ENCODE assay signal across 17 mouse cellular contexts in the genomic region with DNA sequence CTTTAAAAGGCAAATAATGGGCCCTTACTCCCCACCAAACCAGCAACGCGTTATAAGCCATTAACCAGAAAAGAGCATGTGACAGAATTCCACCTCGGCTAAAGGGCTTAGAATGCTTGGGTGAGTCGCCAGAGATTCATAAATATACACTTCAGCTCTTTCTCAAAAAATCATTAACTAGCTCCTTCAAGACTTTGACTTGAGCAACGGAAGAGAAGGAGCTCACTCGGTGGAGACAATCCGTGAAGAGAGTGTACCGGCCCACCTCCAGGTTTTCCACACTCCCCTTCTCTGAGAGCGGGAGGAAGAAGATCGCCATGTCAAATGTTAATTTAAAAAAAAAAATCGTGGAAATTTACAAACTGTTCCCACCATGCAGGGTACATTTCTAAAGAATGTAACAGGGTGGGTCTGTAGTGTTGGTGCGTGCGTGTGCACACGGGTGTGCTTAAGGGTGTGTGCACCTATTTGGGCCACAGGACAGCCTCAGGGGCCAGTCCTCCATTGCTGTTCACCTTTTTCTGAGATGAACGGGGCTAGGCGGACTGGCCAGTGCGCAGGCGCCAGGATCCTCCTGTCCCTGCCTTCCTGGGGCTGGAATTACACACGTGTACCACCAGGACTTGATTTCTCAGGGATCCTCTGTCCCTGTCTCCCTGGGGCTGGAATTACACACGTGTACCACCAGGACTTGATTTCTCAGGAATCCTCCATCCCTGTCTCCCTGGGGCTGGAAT. TPM values are rescaled to one million over a fixed set of nuclear protein-coding genes. Genes with fewer than 3 reads are reported as not detected.
DNase-seq lines count a peak whose midpoint lies in the region; ATAC-seq lines count a peak whose summit lies in the region.
"Had no signal": no experiment of that assay in that cellular context is flagged by ENCODE, and none has a peak within 500 bp of the region (broad histone marks: within the 10 kb centered on the region; RNA-seq: fewer than 3 reads in every experiment).

No protein-coding gene starts in this region.

- no peak overlapping the region for H3K9ac ChIP-seq in lung, embryonic 15.5 days
- no peak overlapping the region for H3K9ac ChIP-seq in stomach, embryonic 16.5 days (ENCODE audit: low read length)
- H3K9ac ChIP-seq: liver, embryonic 13.5 days; midbrain, embryonic 15.5 days had no signal

- no peak overlapping the region for H3K4me3 ChIP-seq in lung, embryonic 15.5 days
- no peak overlapping the region for H3K4me3 ChIP-seq in stomach, embryonic 16.5 days (replicated peaks; ENCODE audit: low read length)
- H3K4me3 ChIP-seq: embryonic facial prominence, embryonic 10.5 days; heart, embryonic 13.5 days; hindbrain, embryonic 10.5 days; left cerebral cortex, adult 2 months; liver, embryonic 13.5 days; midbrain, embryonic 15.5 days had no signal

- H3K4me1 ChIP-seq in lung, embryonic 15.5 days: peaks cover 57% of the 10 kb centered on the region
- H3K4me1 ChIP-seq in stomach, embryonic 16.5 days (ENCODE audit: control insufficient read depth, insufficient read depth, low read length): peaks cover 21% of the 10 kb centered on the region

- no peak for ATAC-seq in lung, embryonic 15.5 days (ENCODE audit: borderline replicate concordance, extremely low read depth, low FRiP score, low TSS enrichment)
- ATAC-seq in stomach, embryonic 16.5 days (ENCODE audit: insufficient read depth, low FRiP score): no peak
- ATAC-seq: forebrain, embryonic 16.5 days; midbrain, embryonic 15.5 days had no signal

- peaks cover 30% of the 10 kb centered on the region for H3K27me3 ChIP-seq in lung, embryonic 15.5 days
- no peaks in the 10 kb centered on the region for H3K27me3 ChIP-seq in stomach, embryonic 16.5 days (ENCODE audit: control insufficient read depth, insufficient read depth, low read length)
- H3K27me3 ChIP-seq: midbrain, embryonic 15.5 days had no signal

- H3K36me3 ChIP-seq in lung, embryonic 15.5 days: no peaks in the 10 kb centered on the region
- no peaks in the 10 kb centered on the region for H3K36me3 ChIP-seq in stomach, embryonic 16.5 days (ENCODE audit: control insufficient read depth, insufficient read depth, low read length)
- H3K36me3 ChIP-seq: embryonic facial prominence, embryonic 10.5 days; heart, embryonic 13.5 days; hindbrain, embryonic 10.5 days; liver, embryonic 13.5 days; midbrain, embryonic 15.5 days had no signal

- intact Hi-C loops in gastrocnemius, postnatal 14 days (cut with DNase I; ENCODE audit: low total_unique reads): no loop called here

- H3K27ac ChIP-seq in lung, embryonic 15.5 days: peak overlapping the region; percentile 91
- H3K27ac ChIP-seq in stomach, embryonic 16.5 days (ENCODE audit: low read length): peak overlapping the region; percentile 89; the same call in 1 of the 2 replicates
- H3K27ac ChIP-seq: embryonic facial prominence, embryonic 10.5 days; heart, embryonic 13.5 days; hindbrain, embryonic 10.5 days; left cerebral cortex, adult 2 months; liver, embryonic 13.5 days; midbrain, embryonic 15.5 days had no signal

- H3K4me2 ChIP-seq in lung, embryonic 15.5 days: 0 out of 2 replicates have a peak overlapping the region, but pooled peaks have one; percentile 8
- H3K4me2 ChIP-seq in stomach, embryonic 16.5 days (ENCODE audit: low read depth, low read length): no peak overlapping the region
- H3K4me2 ChIP-seq: heart, embryonic 13.5 days; liver, embryonic 13.5 days; midbrain, embryonic 15.5 days had no signal

- DNase-seq in lung, postnatal 14 days: no peak
- DNase-seq in kidney, adult 18-20 months: peak; percentile 78
- DNase-seq in kidney, postnatal 10 days: peak; percentile 70
- DNase-seq in cerebellum, adult 9-11 months: no peak
- DNase-seq in gastrocnemius, postnatal 14 days: no peak
- DNase-seq in cerebellum, postnatal 10 days: no peak
- DNase-seq: adrenal gland, adult 2 months; liver, embryonic 13.5 days; retina, postnatal 1 day had no signal

- WGBS in lung, embryonic 15.5 days: 47% methylated on average over 20 of the region's 20 CpGs
- WGBS in stomach, embryonic 16.5 days: 51% methylated on average over 20 of the region's 20 CpGs

- no peaks in the 10 kb centered on the region for H3K9me3 ChIP-seq in lung, embryonic 15.5 days
- no peaks in the 10 kb centered on the region for H3K9me3 ChIP-seq in stomach, embryonic 16.5 days (replicated peaks; ENCODE audit: control insufficient read depth, low read length)
- H3K9me3 ChIP-seq: embryonic facial prominence, embryonic 10.5 days; heart, embryonic 13.5 days; hindbrain, embryonic 10.5 days; liver, embryonic 13.5 days; midbrain, embryonic 15.5 days had no signal

RNA-seq across cellular contexts. Expression of a gene that starts 3.8 kb away (rescaled TPM):
- polyA plus RNA-seq in lung, embryonic 15.5 days (2015; fragmentation: Nextera tagmentation; extraction: Ambion mirVana): 10.8 and 12.8 TPM in 2 replicates
- 8.3 TPM in 2 replicates for polyA plus RNA-seq in stomach, embryonic 16.5 days (2015; fragmentation: Nextera tagmentation; extraction: Ambion mirVana)
- 1 to 10 TPM in 1 of 2 experiments, under 1 TPM in 1; 0.74 to 1.4 TPM for total RNA-seq in gastrocnemius, postnatal 14 days (2021)

Comparison
In these comparisons a context has a peak if more than half of its experiments do, and no peak if none do; other contexts are left out.
1. DNase-seq: peak in kidney, adult 18-20 months (single experiment) and kidney, postnatal 10 days (single experiment); none in lung, postnatal 14 days (single experiment), cerebellum, adult 9-11 months (single experiment), gastrocnemius, postnatal 14 days (single experiment) and cerebellum, postnatal 10 days (0 of 2).